Mouse (Mus musculus) thymus, postnatal 0 days (tissue): ENCODE results near the gene Tnfsf14. TPM values are rescaled to one million over a fixed set of nuclear protein-coding genes. Genes with fewer than 3 reads are reported as not detected.
A peak's percentile ranks its signal among the peaks of the same experiment; 100 is the strongest.

Experiments used
- DNase-seq: peaks from one replicate; pipeline ENCODE4 v3.0.0-alpha.2; 2015; ENCODE audit warnings: low spot score
- polyA plus RNA-seq: library from polyadenylated mRNA; unstranded; fragments of >200 nt; fragmentation: Nextera tagmentation; extraction: Ambion mirVana; gene quantifications from 2 replicates; pipeline ENCODE4 v1.2.1, GENCODE M21; 2015

The Tnfsf14 gene
- polyA plus RNA-seq, 1 experiment from 2014 or later, result 4.7 TPM

GRCm38 (mm10) chr17:57201841-57202724, 8.1 kb upstream of the Tnfsf14 start:
- no peak for DNase-seq

DNA sequence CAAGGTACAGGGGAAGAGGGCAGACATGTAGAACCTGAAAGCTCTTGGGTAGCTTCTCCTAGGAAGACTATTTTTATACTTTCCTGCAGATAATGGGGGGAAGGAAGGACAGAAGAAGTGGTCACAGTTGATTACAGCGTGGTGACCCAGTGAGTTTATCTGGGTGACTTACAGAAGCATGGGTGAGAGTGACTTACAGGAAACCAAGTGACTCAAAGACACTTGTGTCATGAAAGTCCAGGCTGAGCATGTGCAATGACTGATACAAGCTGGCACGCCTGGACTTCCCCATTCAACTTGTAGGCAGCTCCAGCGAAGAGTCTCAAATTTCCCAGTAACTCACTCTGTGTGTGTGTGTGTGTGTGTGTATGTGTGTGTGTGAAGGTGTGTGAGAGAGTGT, 4.3 kb upstream of the Tnfsf14 start:
- no peak for DNase-seq

DNA sequence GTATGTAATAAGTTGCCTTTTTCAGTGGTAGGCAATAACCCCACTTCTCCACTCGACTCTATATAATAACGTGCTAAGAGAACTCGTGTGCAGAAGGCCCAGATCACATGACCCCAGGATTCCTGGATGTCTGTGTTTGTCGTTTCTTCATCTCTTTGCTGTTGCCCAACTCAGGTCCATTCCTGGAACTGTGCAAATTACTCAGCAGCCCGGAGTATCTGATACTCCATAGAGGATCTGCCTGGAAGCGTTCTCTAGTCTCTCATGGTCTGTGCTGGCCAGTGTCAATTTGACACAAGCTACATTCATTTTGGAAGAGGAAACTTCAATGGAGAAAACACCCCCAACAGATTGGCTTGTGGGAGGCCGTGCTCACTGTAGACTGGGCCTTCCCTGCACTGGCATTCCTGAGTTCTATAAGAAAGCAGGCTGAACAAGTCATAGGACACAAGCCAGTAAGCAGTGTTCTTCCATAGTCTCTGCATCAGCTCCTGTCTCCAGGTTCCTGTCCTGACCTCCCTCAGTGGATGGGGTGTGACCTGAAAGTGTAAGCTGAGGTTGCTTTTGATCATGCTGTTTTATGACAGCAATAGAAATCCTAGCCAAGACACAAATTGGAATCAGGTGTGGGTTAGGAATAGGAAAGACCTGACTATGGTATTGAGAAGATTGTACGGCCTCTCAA, 1.5 kb upstream of the Tnfsf14 start:
- no peak for DNase-seq

DNA sequence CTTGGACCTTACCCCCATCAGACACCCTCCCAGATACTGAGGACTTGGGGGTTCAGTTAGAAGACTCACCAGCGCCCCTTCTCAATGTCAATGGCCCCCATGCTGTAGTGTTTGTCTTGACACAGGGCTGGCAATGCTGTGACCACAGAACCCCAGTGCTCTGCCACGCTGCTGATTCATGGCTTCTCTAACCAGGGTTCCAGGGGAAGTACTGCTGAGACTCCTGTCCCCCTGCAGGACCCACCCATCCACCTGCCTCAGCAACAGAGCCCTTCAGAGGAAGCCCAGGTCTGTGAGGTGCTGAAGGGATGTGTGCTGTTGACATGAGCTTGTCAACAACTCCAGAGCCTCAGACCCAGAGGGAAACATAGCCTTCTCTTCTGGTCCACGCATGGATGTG, 794 bp upstream of the Tnfsf14 start:
- peak; percentile 48 for DNase-seq

- DNase-seq, result peak; percentile 42
Measured at GRCm38 (mm10) chr17:57188510-57189192, 5.3 kb downstream of the Tnfsf14 start.

DNA sequence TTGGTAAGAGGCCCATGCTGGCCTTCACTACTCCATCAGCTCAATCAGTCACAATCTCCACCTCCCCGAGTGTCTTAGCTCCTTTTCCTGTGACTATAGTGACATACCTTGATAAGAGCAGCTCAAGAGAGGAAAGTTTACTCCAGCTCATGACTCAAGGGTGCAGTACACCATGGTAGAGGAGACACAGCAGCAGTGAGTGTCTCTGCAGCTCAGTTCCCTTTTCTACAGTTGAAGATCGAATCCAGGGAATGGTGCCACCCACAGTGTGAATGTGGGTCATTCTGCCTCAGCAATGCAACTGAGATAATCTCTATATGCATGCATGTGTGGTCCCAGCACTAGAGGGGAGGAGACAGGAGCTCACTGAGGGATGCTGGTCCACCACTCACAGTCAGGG, 8.3 kb downstream of the Tnfsf14 start:
- DNase-seq, result no peak

DNA sequence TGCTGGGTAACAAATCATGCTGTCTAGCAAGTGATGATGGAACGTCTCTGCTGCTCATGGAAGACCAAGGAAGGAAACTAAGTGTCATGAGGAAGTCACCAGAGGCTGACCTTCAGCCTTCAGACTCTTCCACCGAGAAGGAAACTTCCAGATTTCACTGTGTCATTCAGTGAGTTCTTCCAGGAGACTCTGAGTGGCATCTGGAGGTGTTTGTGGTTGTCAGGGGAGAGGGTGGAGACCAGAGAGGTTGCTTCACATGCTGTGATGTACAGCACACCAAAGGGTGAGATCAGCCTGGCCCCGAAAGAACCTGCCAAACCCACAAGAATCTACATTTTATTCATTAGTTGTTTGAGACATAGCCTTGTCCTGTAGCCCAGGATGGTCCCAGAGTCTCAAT, 11.1 kb downstream of the Tnfsf14 start:
- DNase-seq, result no peak

DNA sequence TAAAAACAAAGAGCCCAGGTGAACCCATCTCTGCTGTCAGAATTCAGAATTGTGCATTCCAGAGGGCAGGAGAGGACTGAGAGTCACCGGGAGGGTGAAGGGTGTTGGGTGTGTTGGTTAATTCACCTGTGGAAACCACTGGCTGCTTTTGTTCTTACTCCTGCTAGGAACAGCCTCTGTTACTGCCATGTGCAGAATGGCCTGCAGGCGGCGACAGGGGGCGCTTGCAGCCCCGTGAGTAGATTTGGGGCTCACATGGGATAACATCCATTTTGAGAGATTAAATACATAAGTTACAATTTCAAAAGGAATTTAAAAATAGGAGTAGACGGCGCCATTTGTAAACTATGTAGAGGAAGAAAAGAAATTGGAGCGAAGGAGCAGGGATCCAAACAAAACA, 13.6 kb downstream of the Tnfsf14 start:
- DNase-seq, result peak; percentile 70

DNA sequence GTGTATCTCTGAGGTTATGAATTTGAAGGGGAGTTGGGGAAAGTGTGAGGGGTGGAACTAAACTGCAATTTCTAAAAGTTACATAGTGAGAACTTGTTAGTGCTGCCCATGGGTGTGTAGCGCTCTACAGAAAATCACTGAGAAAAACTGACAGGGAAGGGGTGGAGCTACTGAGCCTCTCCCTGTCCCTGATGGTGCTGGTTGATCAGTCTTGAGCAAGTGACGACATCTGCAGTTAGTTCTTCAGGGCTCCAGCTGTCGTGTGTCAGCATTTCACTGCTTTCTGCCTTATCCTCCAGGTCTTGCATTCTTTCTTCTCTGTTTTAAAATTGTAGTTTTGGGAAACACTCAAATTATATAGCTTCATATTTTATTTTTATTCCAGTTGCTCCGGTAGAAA, 20.6 kb downstream of the Tnfsf14 start:
- no peak for DNase-seq

GRCm38 (mm10) chr17:57172378-57172777, 21.6 kb downstream of the Tnfsf14 start:
- DNase-seq, result no peak

DNA sequence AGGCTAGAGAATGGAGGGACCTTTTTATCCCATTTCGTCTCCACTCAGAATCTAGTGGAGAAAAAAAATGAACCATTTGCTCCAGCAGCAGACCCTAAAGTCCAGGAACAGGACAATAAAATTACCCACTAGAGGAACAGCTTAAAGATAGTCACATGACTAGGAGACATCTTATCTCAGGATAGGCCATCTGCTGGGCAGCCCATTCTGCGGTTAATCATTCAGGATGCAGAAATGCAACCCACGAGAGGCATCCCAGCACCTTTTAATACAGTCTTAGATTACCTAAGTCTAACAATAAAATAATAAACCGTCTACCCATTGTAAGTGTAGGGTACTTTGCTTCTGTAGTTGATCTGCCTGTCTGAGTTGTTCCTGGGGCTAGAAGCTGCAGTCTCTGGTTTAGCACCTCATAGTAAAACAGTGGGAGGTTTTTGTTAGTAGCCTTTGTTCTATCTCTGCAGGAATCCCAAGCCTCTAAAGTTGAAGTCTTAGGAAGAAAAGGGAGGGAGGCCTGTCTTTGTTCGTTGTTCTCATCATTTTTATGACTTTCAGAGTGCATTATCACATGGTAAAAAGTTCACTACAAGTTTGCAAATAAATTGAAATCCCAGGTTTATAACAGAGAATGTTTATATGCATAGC, 23.2 kb downstream of the Tnfsf14 start:
- no peak for DNase-seq

- peak; percentile 73 for DNase-seq
Measured at GRCm38 (mm10) chr17:57166800-57167791, 26.9 kb downstream of the Tnfsf14 start.

GRCm38 (mm10) chr17:57153787-57154186, 40.2 kb downstream of the Tnfsf14 start:
- no peak for DNase-seq

- no peak for DNase-seq
Measured at GRCm38 (mm10) chr17:57153006-57153405, 41.0 kb downstream of the Tnfsf14 start.

DNA sequence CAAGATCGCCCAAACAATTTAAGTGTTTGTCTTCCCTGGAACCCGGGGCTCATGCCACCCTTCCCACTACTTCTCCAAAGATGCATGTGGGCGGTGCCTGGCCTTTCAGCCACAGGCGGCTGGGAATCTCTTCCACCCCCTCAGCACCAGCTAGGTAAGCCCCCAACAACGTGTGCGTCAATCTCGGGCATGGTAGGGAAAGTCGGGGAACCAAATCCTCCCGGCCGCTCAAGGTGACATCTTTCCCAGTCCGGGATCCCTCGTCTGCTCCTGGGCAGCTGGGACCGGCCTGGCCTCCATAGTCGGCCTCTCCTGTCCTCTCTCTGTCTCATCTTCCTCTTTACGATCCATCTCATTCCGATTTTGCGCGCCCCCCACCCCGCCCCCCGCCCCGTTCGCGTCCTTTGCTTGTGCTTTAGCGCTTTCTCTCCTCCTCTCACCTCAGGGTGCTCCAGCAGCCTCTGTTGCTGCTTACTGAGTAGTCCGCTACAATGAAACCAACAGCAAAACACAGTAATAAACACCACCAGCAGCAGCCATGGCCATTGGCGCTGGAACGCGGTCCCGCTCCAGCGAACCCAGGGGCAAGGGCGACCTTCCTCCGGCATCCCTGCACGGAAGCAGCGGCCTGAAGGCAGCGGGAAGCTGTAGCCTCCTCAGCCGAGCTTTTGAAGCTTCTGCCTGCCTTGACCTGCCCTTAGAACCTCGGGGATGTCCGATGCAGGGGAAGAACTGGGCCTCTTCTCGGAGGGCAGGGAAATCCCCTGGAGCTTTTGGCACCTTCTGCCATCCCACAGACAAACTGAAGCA, 44.8 kb downstream of the Tnfsf14 start, which contains the start of gene Cd70:
Gene Cd70, minus strand, starts transcription at position 784 of the 810 bp plus-strand sequence.
- no peak for DNase-seq

DNA sequence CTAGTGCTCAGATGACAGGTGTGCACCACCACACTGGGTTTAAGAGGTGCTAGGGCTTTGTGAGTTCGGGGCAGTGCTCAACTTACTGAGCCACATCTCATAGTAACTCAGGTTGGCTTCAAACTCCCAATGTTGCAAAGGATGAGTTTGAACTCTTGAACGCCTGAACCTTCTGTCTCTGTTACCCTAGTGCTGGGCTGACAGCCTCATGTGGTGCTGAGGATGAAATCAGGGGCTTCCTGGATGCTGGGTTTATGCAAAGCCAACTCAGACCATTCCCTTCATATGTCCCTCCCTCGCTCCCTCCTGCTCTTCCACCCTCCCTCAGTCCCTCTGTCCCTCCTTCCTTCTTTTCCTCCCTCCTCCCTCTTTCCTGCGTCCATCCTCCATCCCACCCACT, 45.6 kb downstream of the Tnfsf14 start:
- no peak for DNase-seq

DNA sequence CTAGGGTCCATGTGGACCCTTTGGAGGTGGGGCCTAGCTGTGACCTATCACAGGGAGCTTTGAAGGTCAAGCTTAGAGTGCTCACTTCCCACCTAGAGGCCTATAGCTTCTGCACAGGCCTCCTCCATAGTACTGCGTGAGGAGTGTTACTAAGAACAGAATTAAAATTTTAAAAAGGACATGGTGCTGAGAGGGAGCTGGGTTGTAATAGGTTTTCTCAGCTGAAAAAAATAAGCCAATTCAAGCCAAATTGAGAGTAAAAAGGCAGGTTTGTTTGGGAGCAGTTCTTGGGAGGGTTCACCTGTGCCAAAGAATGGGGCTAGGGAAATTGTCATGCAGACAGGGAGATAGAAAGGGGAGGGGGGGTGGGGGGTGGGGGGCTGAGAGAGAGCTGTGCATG, 48.9 kb downstream of the Tnfsf14 start:
- no peak for DNase-seq

GRCm38 (mm10) chr17:57143704-57144103, 50.3 kb downstream of the Tnfsf14 start:
- DNase-seq, result no peak

DNA sequence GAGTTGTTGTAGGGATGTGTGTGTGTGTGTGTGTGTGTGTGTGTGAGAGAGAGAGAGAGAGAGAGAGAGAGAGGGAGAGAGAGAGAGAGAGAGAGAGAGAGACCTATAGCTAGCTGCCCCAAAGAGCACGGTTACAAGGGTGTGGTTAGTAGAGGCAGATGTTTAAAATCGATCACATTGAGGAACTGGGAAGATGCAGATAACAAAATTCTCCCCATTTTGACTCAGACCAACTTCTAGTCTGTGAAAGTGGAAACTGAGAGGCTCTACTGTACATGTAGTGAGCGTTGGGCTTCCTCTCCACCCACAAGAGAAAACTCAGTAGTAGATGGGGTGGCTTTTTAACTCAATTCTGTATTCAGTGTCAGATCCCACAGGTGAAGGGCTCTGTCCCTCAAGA, 54.3 kb downstream of the Tnfsf14 start:
- no peak for DNase-seq
